Mouse (Mus musculus) ES-Bruce4 (cell line): Measurements from ENCODE around the gene Ptpn14.

ENCODE experiments used
- CTCF ChIP-seq: IDR thresholded peaks from one replicate; pipeline ENCODE4 v1.8.1; 2011; ENCODE audit warnings: low read depth, low read length
- EP300 ChIP-seq: IDR thresholded peaks from 2 replicates; pipeline ENCODE4 v1.6.1; 2011; ENCODE audit warnings: low read depth, low read length; ENCODE audit not compliant: insufficient read depth
- POLR2A ChIP-seq: IDR thresholded peaks from one replicate; pipeline ENCODE4 v1.8.1; 2011; ENCODE audit warnings: low read length; ENCODE audit not compliant: insufficient read depth

- no peak for TF ChIP-seq CTCF
- TF ChIP-seq POLR2A = no peak
- TF ChIP-seq EP300 = no peak
These were observed 9.5 kb upstream of the Ptpn14 start for GRCm38 (mm10) chr1:189718600-189718999.
